Mouse (Mus musculus): ENCODE data around the gene Med26. TPM values are rescaled to one million over a fixed set of nuclear protein-coding genes. Genes with fewer than 3 reads are reported as not detected.

Med26 gene
- polyA plus RNA-seq, 1 experiment from 2014 or later, result 14.5 TPM

Small RNA genes lying within 50 kb of the gene (microRNA-seq; reads per million reads assigned to microRNA genes)
- gene Gm28019 (not detected), gene Mir7068 (1.2 reads per million)

Other genes with a start within 250 kb of the Med26 start
- gene Gm10282, start 243.0 kb downstream of the Med26 start, polyA plus RNA-seq (2015; fragmentation: Nextera tagmentation; extraction: Ambion mirVana), result 10.9 and 13.0 TPM in 2 replicates
- gene Klf2, start 229.2 kb downstream of the Med26 start, polyA plus RNA-seq (2015; fragmentation: Nextera tagmentation; extraction: Ambion mirVana), result 6.7 and 7.9 TPM in 2 replicates
- gene Eps15l1, start 126.8 kb downstream of the Med26 start, polyA plus RNA-seq (2015; fragmentation: Nextera tagmentation; extraction: Ambion mirVana), result 51.5 and 54.3 TPM in 2 replicates
- 0.99 and 1.3 TPM in 2 replicates for gene Calr3, start 104.4 kb downstream of the Med26 start, polyA plus RNA-seq (2015; fragmentation: Nextera tagmentation; extraction: Ambion mirVana)
- 16.3 and 17.0 TPM in 2 replicates for gene 1700030K09Rik, start 104.4 kb downstream of the Med26 start, polyA plus RNA-seq (2015; fragmentation: Nextera tagmentation; extraction: Ambion mirVana)
- gene Cherp, start 73.0 kb downstream of the Med26 start, polyA plus RNA-seq (2015; fragmentation: Nextera tagmentation; extraction: Ambion mirVana), result 41.2 and 52.0 TPM in 2 replicates
- gene Slc35e1, start 55.7 kb downstream of the Med26 start, polyA plus RNA-seq (2015; fragmentation: Nextera tagmentation; extraction: Ambion mirVana), result 14.8 and 15.1 TPM in 2 replicates
- gene Smim7, start 22.8 kb upstream of the Med26 start, polyA plus RNA-seq (2015; fragmentation: Nextera tagmentation; extraction: Ambion mirVana), result 121 and 124 TPM in 2 replicates
- gene Tmem38a, start 23.8 kb upstream of the Med26 start, polyA plus RNA-seq (2015; fragmentation: Nextera tagmentation; extraction: Ambion mirVana), result 36.2 and 38.1 TPM in 2 replicates
- gene Nwd1, start 98.4 kb upstream of the Med26 start, polyA plus RNA-seq (2015; fragmentation: Nextera tagmentation; extraction: Ambion mirVana), result 2.9 and 3.2 TPM in 2 replicates
- 152 and 163 TPM in 2 replicates for gene Sin3b, start 175.0 kb upstream of the Med26 start, polyA plus RNA-seq (2015; fragmentation: Nextera tagmentation; extraction: Ambion mirVana)
- gene F2rl3, start 213.6 kb upstream of the Med26 start, polyA plus RNA-seq (2015; fragmentation: Nextera tagmentation; extraction: Ambion mirVana), result 0.26 and 0.93 TPM in 2 replicates